Mouse (Mus musculus) liver, embryonic 11.5 days (tissue): ENCODE data around the gene Tnfsf12. TPM values are rescaled to one million over a fixed set of nuclear protein-coding genes. Genes with fewer than 3 reads are reported as not detected.

Experiments used
- ATAC-seq: fragments of 200-750 bp; cut with Nextera tagmentation; replicated peaks from 2 replicates; pipeline ENCODE4 v1.8.0; 2017; ENCODE audit warnings: moderate number of reproducible peaks, mild to moderate bottlenecking, moderate TSS enrichment, moderate library complexity; ENCODE audit not compliant: low FRiP score
- DNase-seq: peaks from one replicate; pipeline ENCODE4 v3.0.0-alpha.2; 2017; ENCODE audit warnings: low spot score
- H3K27ac ChIP-seq: fragments of 300-500 bp; sonication (generic); 2 replicates; pipeline ENCODE4 v1.5.1; 2014; ENCODE audit warnings: mild to moderate bottlenecking, low read depth, low read length, control low read depth
- H3K27me3 ChIP-seq: fragments of 300-500 bp; sonication (generic); replicated peaks from 2 replicates; pipeline ENCODE4 v1.6.1; 2014; ENCODE audit warnings: low read length, mixed read lengths; ENCODE audit not compliant: control insufficient read depth, insufficient read depth
- H3K36me3 ChIP-seq: fragments of 300-500 bp; sonication (generic); 2 replicates; pipeline ENCODE4 v1.6.1; 2014; ENCODE audit warnings: mild to moderate bottlenecking, low read length, moderate library complexity, mixed read lengths; ENCODE audit not compliant: control insufficient read depth, insufficient read depth
- H3K4me1 ChIP-seq: fragments of 300-500 bp; sonication (generic); replicated peaks from 2 replicates; pipeline ENCODE4 v1.6.1; 2014; ENCODE audit warnings: low read length, mixed read lengths; ENCODE audit not compliant: control insufficient read depth, insufficient read depth
- H3K4me2 ChIP-seq: fragments of 300-500 bp; sonication (generic); 2 replicates; pipeline ENCODE4 v1.6.1; 2014; ENCODE audit warnings: mild to moderate bottlenecking, control low read depth, moderate library complexity
- H3K4me3 ChIP-seq: fragments of 300-500 bp; sonication (generic); 2 replicates; pipeline ENCODE4 v1.5.1; 2014; ENCODE audit warnings: low read depth, low read length, control low read depth
- H3K9ac ChIP-seq: fragments of 300-500 bp; sonication (generic); 2 replicates; pipeline ENCODE4 v1.6.1; 2014; ENCODE audit warnings: low read depth, low read length, control low read depth
- H3K9me3 ChIP-seq: fragments of 300-500 bp; sonication (generic); 2 replicates; pipeline ENCODE4 v1.6.1; 2016; ENCODE audit warnings: low read length, inconsistent platforms, mixed read lengths; ENCODE audit not compliant: control insufficient read depth
- WGBS: fragments of 180-500 bp; shearing (Covaris S2); extraction: QIAGEN DNeasy Blood & Tissue Kit; methylation state at CpG from one replicate; pipeline ENCODE4 v1.1.7; 2014; 5-methylcytosine and 5-hydroxymethylcytosine counted together
- polyA plus RNA-seq: library from polyadenylated mRNA; unstranded; fragments of >200 nt; fragmentation: Nextera tagmentation; extraction: Ambion mirVana; gene quantifications from 2 replicates; pipeline ENCODE4 v1.2.1, GENCODE M21; 2014

The Tnfsf12 gene
- polyA plus RNA-seq, 1 experiment from 2014 or later: 6.0 TPM

GRCm38 (mm10) chr11:69715929-69716328 lies 20.3 kb upstream of the Tnfsf12 start:
- Histone ChIP-seq H3K27ac (peak overlapping the region; percentile 32; the same call in 1 of the 2 replicates), H3K4me2 (peak overlapping the region; percentile 7; the same call in 1 of the 2 replicates), H3K9ac (no peak overlapping the region), H3K9me3 (no peaks in the 10 kb centered on the region), H3K4me1 (peaks cover 20% of the 10 kb centered on the region), H3K36me3 (no peaks in the 10 kb centered on the region), H3K27me3 (no peaks in the 10 kb centered on the region), H3K4me3 (no peak overlapping the region)
- WGBS: 23% methylated on average over 5 of the region's 5 CpGs
- no peak for DNase-seq
- ATAC-seq: no peak

GRCm38 (mm10) chr11:69715482-69715881 lies 19.8 kb upstream of the Tnfsf12 start:
- H3K36me3 ChIP-seq: no peaks in the 10 kb centered on the region
- no peak for ATAC-seq
- H3K9me3 ChIP-seq: no peaks in the 10 kb centered on the region
- DNase-seq: no peak
- 47% methylated on average over 9 of the region's 9 CpGs for WGBS
- no peak overlapping the region for H3K9ac ChIP-seq
- peaks cover 21% of the 10 kb centered on the region for H3K4me1 ChIP-seq
- H3K4me2 ChIP-seq: no peak overlapping the region
- no peaks in the 10 kb centered on the region for H3K27me3 ChIP-seq
- H3K4me3 ChIP-seq: no peak overlapping the region
- H3K27ac ChIP-seq: 0 out of 2 replicates have a peak overlapping the region, but pooled peaks have one; percentile 16

GRCm38 (mm10) chr11:69714636-69715329 lies 19.1 kb upstream of the Tnfsf12 start:
- ATAC-seq (no peak), DNase-seq (no peak)
- Histone ChIP-seq H3K9me3 (no peaks in the 10 kb centered on the region), H3K4me3 (no peak overlapping the region), H3K9ac (0 out of 2 replicates have a peak overlapping the region, but pooled peaks have one; percentile 7), H3K36me3 (no peaks in the 10 kb centered on the region), H3K4me2 (no peak overlapping the region), H3K4me1 (peaks cover 27% of the 10 kb centered on the region), H3K27me3 (no peaks in the 10 kb centered on the region), H3K27ac (no peak overlapping the region)
- 76% methylated on average over 18 of the region's 18 CpGs for WGBS

DNA sequence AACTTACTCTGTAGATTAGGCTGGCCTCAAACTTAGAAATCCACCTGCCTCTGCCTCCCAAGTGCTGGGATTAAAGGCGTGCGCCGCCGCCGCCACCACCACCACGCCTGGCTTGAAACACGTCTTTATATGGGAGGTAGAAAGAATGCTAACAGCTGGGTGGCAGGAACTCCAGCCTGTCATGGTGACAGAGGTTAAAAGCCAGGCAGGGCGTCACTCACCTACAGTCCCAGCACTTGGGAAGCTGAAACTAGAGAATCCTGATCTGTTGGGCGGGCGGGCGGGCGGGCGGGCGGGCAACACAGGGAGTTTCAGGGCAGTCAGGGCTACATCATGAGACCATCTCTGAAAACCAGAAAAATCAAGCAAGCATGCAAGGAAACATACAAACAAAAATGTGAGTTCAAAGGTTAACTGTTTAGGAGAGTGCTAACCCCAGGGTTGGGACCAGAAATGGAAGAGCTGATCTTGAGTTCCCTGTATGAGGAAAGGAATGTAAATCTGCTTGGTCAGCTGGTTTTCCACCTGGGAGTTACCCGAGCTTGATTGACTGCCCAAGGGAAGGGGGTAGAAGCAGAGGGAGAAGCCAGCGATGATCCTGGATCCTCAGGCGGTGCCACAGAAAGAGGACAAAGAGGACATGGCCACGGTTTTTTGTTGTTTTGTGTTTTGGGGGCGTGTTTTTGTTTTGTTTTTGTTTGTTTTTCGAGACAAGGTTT lies 17.5 kb upstream of the Tnfsf12 start:
- ATAC-seq (no peak), DNase-seq (no peak)
- no peaks in the 10 kb centered on the region for H3K27me3 ChIP-seq
- H3K27ac ChIP-seq: no peak overlapping the region
- no peak overlapping the region for H3K4me3 ChIP-seq
- H3K9me3 ChIP-seq: no peaks in the 10 kb centered on the region
- H3K4me2 ChIP-seq: no peak overlapping the region
- H3K9ac ChIP-seq: no peak overlapping the region
- 81% methylated on average over 20 of the region's 20 CpGs for WGBS
- H3K36me3 ChIP-seq: no peaks in the 10 kb centered on the region
- H3K4me1 ChIP-seq: peaks cover 22% of the 10 kb centered on the region

- Histone ChIP-seq H3K27ac (no peak overlapping the region), H3K9ac (no peak overlapping the region), H3K9me3 (no peaks in the 10 kb centered on the region), H3K4me1 (peaks cover 16% of the 10 kb centered on the region), H3K4me2 (no peak overlapping the region), H3K4me3 (no peak overlapping the region), H3K36me3 (no peaks in the 10 kb centered on the region), H3K27me3 (no peaks in the 10 kb centered on the region)
- WGBS: 79% methylated on average over 2 of the region's 2 CpGs
- ATAC-seq: no peak
- DNase-seq: no peak
Observed at GRCm38 (mm10) chr11:69711082-69711481, 15.4 kb upstream of the Tnfsf12 start.

- Histone ChIP-seq H3K4me1 (peaks cover 14% of the 10 kb centered on the region), H3K4me3 (no peak overlapping the region), H3K9ac (no peak overlapping the region), H3K27ac (no peak overlapping the region), H3K36me3 (no peaks in the 10 kb centered on the region), H3K4me2 (no peak overlapping the region), H3K27me3 (no peaks in the 10 kb centered on the region), H3K9me3 (no peaks in the 10 kb centered on the region)
- WGBS: 78% methylated on average over 3 of the region's 3 CpGs
- DNase-seq (no peak), ATAC-seq (no peak)
Observed at GRCm38 (mm10) chr11:69710470-69710869, 14.8 kb upstream of the Tnfsf12 start.

DNA sequence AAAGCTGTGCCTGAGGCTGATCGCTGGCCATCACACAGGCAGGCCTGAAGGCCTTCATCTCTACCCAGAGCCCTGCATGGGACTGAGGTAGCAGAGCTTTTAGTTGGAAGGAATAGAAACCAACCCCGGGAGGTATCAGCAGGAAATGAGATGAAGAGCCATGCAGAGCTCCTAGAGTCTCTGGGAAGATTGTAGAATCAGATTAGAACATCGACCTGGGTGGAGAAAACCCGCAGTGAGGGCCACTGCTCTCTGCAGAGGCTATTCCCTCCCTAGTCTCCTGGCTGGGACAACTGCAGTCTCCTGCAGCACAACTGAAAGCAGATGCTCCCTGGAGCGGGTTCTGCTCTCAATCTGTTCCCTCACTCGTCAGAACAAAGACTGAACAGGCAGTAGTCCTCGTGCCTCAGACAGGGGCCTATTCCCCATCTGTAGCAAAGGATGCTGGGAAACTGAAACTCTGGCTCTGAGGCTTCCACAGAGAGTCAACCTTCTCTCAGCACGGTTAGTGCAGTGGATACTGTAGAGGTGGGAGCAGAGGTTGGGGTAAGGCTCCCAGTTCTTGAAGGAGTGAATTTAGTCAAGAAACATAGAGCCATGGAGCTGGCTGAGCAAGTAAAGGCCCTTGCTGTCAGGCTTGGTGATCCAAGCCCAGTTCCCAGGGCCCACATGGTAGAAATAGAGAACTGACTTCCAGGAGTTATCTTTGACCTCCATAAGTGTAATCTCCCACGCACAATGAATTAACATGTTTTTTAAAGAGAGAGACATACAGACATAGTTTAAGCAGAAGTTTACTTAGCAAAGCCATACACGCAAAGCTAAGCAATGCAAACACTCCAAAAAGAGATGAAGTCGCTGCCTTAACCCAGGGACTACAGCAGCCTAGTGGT lies 14.2 kb upstream of the Tnfsf12 start:
- H3K36me3 ChIP-seq: no peaks in the 10 kb centered on the region
- WGBS: 43% methylated on average over 11 of the region's 11 CpGs
- no peaks in the 10 kb centered on the region for H3K9me3 ChIP-seq
- peaks cover 14% of the 10 kb centered on the region for H3K4me1 ChIP-seq
- 0 out of 2 replicates have a peak, but pooled peaks have one; percentile 29 for ATAC-seq
- no peak overlapping the region for H3K4me3 ChIP-seq
- no peak overlapping the region for H3K4me2 ChIP-seq
- peak overlapping the region; percentile 44 for H3K9ac ChIP-seq
- DNase-seq: no peak
- no peaks in the 10 kb centered on the region for H3K27me3 ChIP-seq
- H3K27ac ChIP-seq: no peak overlapping the region; the same call in 1 of the 2 replicates

GRCm38 (mm10) chr11:69708614-69709265 lies 13.1 kb upstream of the Tnfsf12 start:
- Histone ChIP-seq H3K27ac (no peak overlapping the region), H3K4me3 (no peak overlapping the region), H3K36me3 (no peaks in the 10 kb centered on the region), H3K4me1 (peaks cover 14% of the 10 kb centered on the region), H3K9ac (no peak overlapping the region), H3K9me3 (no peaks in the 10 kb centered on the region), H3K4me2 (no peak overlapping the region), H3K27me3 (no peaks in the 10 kb centered on the region)
- no peak for DNase-seq
- ATAC-seq: no peak
- WGBS: 82% methylated on average over 3 of the region's 3 CpGs
